Mouse (Mus musculus): Measurements from ENCODE around the gene Ivd.

DNA sequence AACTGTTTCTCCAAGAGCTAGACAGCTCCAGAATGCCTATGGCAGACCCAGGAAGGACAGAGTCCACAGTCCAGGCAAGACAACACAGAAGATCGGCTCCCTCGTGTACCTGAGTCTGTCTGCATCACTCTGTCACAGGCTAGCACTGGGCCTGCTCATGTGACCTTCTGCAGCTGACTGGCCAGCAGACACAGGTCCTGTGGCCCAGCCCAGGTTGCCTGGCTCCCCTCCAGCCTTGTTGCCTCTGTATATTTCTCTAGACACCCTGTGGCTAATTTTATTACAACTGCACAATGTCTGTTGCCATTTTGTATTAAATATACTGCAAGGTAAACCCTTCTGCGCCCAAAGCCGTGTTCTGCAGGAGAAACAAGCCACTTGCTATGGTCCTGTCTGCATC lies 19.3 kb downstream of the Ivd start:
- TF ChIP-seq CTCF (IDR thresholded peaks at IDR 0.05; ENCODE audit: low read depth, low read length) (no peak), POLR2A (IDR thresholded peaks at IDR 0.05; ENCODE audit: borderline replicate concordance, low read depth, low read length) (no peak)

All from bone marrow macrophage, adult 2 months (primary cell).